Mouse (Mus musculus) lung, embryonic 15.5 days (tissue): ENCODE measurements around the gene Ampd1. TPM values are rescaled to one million over a fixed set of nuclear protein-coding genes. Genes with fewer than 3 reads are reported as not detected.
A peak's percentile ranks its signal among the peaks of the same experiment; 100 is the strongest.

Experiments used
- ATAC-seq: fragments of 200-750 bp; cut with Nextera tagmentation; 2 replicates; pipeline ENCODE4 v1.8.0; 2017; ENCODE audit warnings: moderate number of reproducible peaks, borderline replicate concordance; ENCODE audit not compliant: low FRiP score, low TSS enrichment; ENCODE audit errors: extremely low read depth
- H3K27ac ChIP-seq: fragments of 300-500 bp; sonication (generic); 2 replicates; pipeline ENCODE4 v1.5.1; 2015; ENCODE audit warnings: moderate library complexity, mild to moderate bottlenecking, inconsistent platforms
- H3K27me3 ChIP-seq: fragments of 300-500 bp; sonication (generic); 2 replicates; pipeline ENCODE4 v1.6.1; 2015; ENCODE audit warnings: inconsistent platforms
- H3K36me3 ChIP-seq: fragments of 300-500 bp; sonication (generic); 2 replicates; pipeline ENCODE4 v1.6.1; 2015; ENCODE audit warnings: inconsistent platforms
- H3K4me1 ChIP-seq: fragments of 300-500 bp; sonication (generic); 2 replicates; pipeline ENCODE4 v1.6.1; 2015; ENCODE audit warnings: inconsistent platforms
- H3K4me2 ChIP-seq: fragments of 300-500 bp; sonication (generic); 2 replicates; pipeline ENCODE4 v1.6.1; 2015; ENCODE audit warnings: inconsistent platforms, mild to moderate bottlenecking, moderate library complexity
- H3K4me3 ChIP-seq: fragments of 300-500 bp; sonication (generic); 2 replicates; pipeline ENCODE4 v1.5.1; 2015; ENCODE audit warnings: mild to moderate bottlenecking, inconsistent platforms
- H3K9ac ChIP-seq: fragments of 300-500 bp; sonication (generic); 2 replicates; pipeline ENCODE4 v1.6.1; 2015; ENCODE audit warnings: inconsistent platforms
- H3K9me3 ChIP-seq: fragments of 300-500 bp; sonication (generic); 2 replicates; pipeline ENCODE4 v1.6.1; 2016; ENCODE audit warnings: inconsistent platforms
- whole genome bisulfite sequencing: fragments of 180-500 bp; shearing (Covaris S2); methylation state at CpG from one replicate; pipeline ENCODE4 v1.1.7; 2015; 5-methylcytosine and 5-hydroxymethylcytosine counted together
- polyA plus RNA-seq: library from polyadenylated mRNA; unstranded; fragments of >200 nt; fragmentation: Nextera tagmentation; extraction: Ambion mirVana; gene quantifications from 2 replicates; pipeline ENCODE4 v1.2.1, GENCODE M21; 2015

The Ampd1 gene
- polyA plus RNA-seq: 0.14 and 0.23 TPM in 2 replicates

DNA sequence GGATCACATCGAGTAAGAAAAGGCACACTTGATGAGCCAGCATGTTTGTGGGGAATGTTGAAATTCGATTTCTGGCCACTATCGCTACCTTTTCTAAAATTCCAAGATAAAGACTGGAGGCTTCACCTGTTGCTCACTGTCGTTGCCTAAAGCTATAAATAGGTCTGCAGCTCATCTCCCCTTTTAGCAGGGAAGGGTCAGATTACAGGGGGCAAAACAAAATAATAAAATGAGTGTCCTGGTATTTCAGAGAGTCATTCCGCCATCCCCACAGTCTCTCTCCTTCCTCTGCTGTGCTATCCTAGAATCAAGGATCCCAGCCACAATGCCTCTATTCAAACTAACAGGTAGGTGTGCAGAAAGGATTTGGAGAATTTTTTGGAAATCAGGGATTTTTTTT, at the start of gene Ampd1:
Gene Ampd1 (plus strand): TSS at position 244 of the 400 bp plus-strand sequence.
- no peak for ATAC-seq
- no peak within 1 kb of the TSS for H3K4me2 ChIP-seq
- no peaks in the 10 kb centered on the region for H3K9me3 ChIP-seq
- no peak within 1 kb of the TSS for H3K4me3 ChIP-seq
- H3K9ac ChIP-seq: no peak within 1 kb of the TSS
- H3K27me3 ChIP-seq: no peaks in the 10 kb centered on the region
- 48% methylated on average over 5 of the region's 5 CpGs for WGBS
- no peak within 1 kb of the TSS for H3K27ac ChIP-seq
- no peaks in the 10 kb centered on the region for H3K4me1 ChIP-seq
- peaks cover 4% of the 10 kb centered on the region for H3K36me3 ChIP-seq

DNA sequence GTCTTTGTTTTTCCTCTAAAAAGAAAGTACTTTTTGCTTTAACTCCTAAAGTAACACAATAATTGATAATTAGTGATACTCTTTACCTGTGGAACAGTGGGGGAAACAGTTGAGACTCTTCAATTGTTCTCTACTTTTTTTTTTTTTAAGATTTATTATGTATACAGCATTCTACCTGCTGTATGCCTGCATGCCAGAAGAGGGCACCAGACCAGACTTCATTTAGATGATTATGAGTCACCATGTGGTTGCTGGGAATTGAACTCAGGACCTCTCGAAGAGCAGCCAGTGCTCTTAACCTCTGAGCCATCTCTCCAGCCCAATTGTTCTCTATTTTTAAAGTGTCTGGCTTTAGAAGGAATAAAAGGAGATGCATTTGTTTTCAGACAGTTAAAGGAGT, 47.6 kb upstream of the Ampd1 start:
- Histone ChIP-seq H3K27me3 (no peaks in the 10 kb centered on the region), H3K4me1 (peaks cover 11% of the 10 kb centered on the region), H3K27ac (no peak overlapping the region), H3K4me3 (no peak overlapping the region), H3K9me3 (no peaks in the 10 kb centered on the region), H3K36me3 (peaks cover 27% of the 10 kb centered on the region), H3K9ac (no peak overlapping the region), H3K4me2 (no peak overlapping the region)
- ATAC-seq: no peak
- WGBS: 88% methylated on average over 1 of the region's 1 CpGs

DNA sequence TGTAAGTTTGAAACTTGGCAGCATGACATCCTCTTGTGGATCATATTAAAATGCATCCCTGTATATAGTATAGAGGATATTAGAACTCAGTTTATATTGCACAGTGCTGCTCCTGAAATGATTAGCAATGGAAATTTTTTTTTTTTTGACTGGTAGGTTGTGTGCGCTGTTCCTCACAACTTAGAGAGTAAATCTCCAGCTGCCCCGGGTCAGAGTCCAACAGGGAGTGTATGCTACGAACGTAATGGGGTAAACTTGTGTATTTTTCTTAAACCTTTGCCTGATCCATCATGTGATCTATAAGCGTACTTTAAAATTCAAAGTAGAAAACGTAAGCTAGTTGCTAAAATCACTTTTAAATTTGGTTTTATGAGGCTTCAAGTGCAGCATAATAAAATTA, 33.5 kb upstream of the Ampd1 start:
- Histone ChIP-seq H3K4me3 (no peak overlapping the region), H3K4me1 (no peaks in the 10 kb centered on the region), H3K9me3 (no peaks in the 10 kb centered on the region), H3K27me3 (no peaks in the 10 kb centered on the region), H3K9ac (no peak overlapping the region), H3K4me2 (no peak overlapping the region), H3K27ac (no peak overlapping the region), H3K36me3 (peaks cover 65% of the 10 kb centered on the region)
- 94% methylated on average over 6 of the region's 6 CpGs for WGBS
- ATAC-seq: no peak

GRCm38 (mm10) chr3:103040861-103041379, 32.9 kb upstream of the Ampd1 start:
- 77% methylated on average over 1 of the region's 1 CpGs for WGBS
- H3K36me3 ChIP-seq: peaks cover 72% of the 10 kb centered on the region
- no peak for ATAC-seq

DNA sequence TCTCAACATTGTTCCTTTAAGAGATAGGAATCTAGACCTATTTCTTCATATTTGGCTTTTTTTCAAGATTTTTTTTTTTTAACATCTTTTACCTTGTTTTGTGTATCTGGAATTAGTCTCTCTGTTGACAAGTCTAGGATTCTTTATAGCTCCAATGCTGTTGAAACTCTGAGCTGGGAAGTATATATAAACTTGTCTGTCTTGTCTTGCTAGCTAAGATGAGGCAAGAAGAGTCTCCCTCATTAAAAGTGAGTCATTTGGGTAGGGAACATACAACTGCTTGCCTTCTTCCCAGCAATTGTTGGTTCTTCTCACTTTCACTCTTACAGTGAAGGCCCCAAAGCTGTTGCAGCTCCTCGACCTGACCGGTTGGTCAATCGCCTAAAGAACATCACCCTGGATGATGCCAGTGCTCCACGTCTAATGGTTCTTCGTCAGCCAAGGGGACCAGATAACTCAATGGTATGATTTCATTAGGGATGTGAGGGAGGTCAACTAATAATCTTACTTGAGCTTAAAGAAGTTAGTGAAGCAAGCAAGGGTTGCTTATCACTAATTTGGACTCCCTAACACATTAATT, 17.7 kb upstream of the Ampd1 start:
- no peak for ATAC-seq
- Histone ChIP-seq H3K27ac (no peak overlapping the region), H3K4me3 (no peak overlapping the region), H3K4me1 (peaks cover 10% of the 10 kb centered on the region; the same call in 1 of the 2 replicates), H3K9me3 (no peaks in the 10 kb centered on the region), H3K4me2 (no peak overlapping the region), H3K9ac (no peak overlapping the region), H3K27me3 (no peaks in the 10 kb centered on the region), H3K36me3 (peaks cover 61% of the 10 kb centered on the region)
- WGBS: 85% methylated on average over 5 of the region's 5 CpGs

More at GRCm38 (mm10) chr3:103040861-103041379, 32.9 kb upstream of the Ampd1 start:
- Histone ChIP-seq H3K4me2 (no peak overlapping the region), H3K9me3 (no peaks in the 10 kb centered on the region), H3K27me3 (no peaks in the 10 kb centered on the region), H3K4me1 (no peaks in the 10 kb centered on the region), H3K27ac (no peak overlapping the region), H3K4me3 (no peak overlapping the region), H3K9ac (no peak overlapping the region)

DNA sequence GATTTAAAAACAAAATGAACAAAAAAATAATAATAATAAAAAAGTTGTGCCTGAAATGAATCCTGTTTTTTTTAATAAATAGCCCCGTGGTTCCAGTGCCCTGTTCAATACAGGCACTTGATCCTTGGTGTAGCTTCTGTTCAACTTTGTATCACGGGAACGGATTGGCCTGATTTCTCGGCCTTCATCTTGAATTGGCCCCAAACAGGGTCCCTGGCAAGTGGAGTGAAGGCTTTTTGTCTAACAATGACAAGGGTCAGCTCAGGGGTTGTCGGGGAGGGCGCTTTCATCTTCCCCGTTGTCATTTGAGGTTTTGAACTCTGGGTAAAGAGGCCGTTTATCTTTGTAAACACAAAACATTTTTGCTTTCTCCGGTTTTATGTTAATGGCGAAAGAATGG, 16.1 kb upstream of the Ampd1 start:
- no peaks in the 10 kb centered on the region for H3K9me3 ChIP-seq
- H3K4me3 ChIP-seq: peak overlapping the region; percentile 66
- peak overlapping the region; percentile 96; the same call in 1 of the 2 replicates for H3K27ac ChIP-seq
- WGBS: 3% methylated on average over 10 of the region's 10 CpGs
- no peaks in the 10 kb centered on the region for H3K27me3 ChIP-seq
- peaks cover 64% of the 10 kb centered on the region for H3K36me3 ChIP-seq
- H3K4me1 ChIP-seq: peaks cover 10% of the 10 kb centered on the region; the same call in 1 of the 2 replicates
- peak overlapping the region; percentile 76 for H3K9ac ChIP-seq
- peak overlapping the region; percentile 72 for H3K4me2 ChIP-seq
- peak; percentile 36; the same call in 1 of the 2 replicates for ATAC-seq

DNA sequence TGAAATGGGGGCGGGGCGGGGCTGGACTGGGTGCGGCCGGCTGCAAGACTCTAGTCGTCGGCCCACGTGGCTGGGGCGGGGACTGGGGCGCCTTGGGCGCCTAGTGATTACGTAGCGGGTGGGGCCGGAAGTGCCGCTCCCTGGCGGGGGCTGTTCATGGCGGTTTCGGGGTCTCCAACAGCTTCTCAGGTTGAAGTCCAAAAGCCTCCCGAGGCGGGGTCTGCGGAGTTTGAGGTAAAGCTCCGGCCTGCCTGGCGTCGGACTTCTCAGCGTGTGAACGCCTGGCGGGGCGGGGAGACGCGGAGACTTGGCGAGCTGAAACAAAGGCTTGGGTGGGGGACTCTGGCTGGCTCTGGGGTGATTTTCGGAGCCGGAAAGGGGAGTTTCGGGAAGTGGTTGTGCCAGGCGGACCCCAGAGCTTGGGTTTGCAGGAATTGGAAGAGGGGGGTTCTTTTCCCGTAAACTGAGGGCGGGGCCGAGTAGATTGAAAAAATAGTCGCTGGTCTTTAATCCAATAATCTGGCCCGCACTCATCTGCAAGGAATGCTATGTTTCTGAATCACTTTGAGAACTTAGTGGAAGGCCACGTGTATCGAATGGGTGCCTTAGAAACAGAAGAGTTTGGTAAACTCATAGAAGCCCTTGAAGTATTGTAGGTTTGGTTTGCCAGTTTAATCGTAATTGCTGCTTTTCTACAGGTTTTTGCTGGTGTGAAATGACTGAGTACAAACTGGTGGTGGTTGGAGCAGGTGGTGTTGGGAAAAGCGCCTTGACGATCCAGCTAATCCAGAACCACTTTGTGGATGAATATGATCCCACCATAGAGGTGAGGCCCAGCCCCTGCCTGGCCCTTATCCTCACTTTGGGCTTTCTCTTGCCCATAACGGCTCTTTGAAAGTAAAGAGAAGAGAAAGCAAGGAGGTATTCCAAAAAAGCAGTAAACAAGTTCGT, 15.3 kb upstream of the Ampd1 start, which contains the start of gene Nras:
Gene Nras (plus strand): TSS at position 79 of the 951 bp plus-strand sequence.
- Histone ChIP-seq H3K9ac (peak within 1 kb of the TSS; percentile 76), H3K4me2 (peak within 1 kb of the TSS; percentile 72), H3K27me3 (no peaks in the 10 kb centered on the region), H3K36me3 (peaks cover 65% of the 10 kb centered on the region), H3K27ac (peak within 1 kb of the TSS; percentile 96), H3K4me3 (peak within 1 kb of the TSS; percentile 66), H3K9me3 (no peaks in the 10 kb centered on the region), H3K4me1 (peaks cover 10% of the 10 kb centered on the region; the same call in 1 of the 2 replicates)
- peak; percentile 98 for ATAC-seq
- 1% methylated on average over 46 of the region's 46 CpGs for WGBS

DNA sequence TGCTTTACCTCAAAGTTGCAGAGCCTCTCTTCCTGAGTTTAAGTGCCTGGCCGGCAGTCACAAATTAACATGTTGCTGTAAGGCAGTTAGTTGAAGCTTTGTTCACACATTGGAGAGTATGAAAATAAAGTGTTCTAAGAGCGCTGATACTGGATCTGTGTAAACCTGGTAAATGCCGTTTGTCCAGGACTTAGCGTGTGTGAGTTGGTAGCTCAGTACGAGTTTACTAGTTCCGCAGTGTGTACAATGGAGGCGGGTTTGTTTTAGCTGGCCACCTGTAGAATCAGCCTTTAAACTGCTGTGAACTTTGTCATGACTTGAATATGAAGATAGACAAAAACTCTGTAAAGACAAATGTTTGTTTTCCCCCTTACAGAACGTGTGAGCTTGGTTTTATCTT, 6.9 kb upstream of the Ampd1 start:
- H3K9me3 ChIP-seq: no peaks in the 10 kb centered on the region
- no peak overlapping the region for H3K4me3 ChIP-seq
- ATAC-seq: no peak
- no peaks in the 10 kb centered on the region for H3K27me3 ChIP-seq
- WGBS: 81% methylated on average over 8 of the region's 8 CpGs
- H3K36me3 ChIP-seq: peaks cover 63% of the 10 kb centered on the region
- H3K4me2 ChIP-seq: no peak overlapping the region
- H3K27ac ChIP-seq: no peak overlapping the region
- no peak overlapping the region for H3K9ac ChIP-seq
- H3K4me1 ChIP-seq: no peaks in the 10 kb centered on the region

DNA sequence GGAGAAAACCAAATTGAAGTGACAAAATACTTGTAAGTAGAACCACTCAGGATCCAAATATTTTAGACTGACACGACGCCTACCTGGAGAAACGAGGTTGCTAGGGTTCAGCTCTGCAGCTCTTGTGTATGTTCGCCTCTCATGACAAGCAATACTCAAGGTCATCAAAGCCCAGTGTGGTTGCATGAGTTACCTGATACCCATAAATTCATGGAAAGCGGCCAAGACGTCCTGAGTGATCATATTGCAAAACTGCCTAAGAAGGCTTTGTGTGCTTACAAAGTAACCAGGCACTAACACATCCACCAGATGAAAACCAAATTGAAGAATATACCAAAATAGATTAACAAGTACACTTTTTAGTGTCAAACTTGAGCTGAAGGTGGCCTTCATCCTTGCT, 4.8 kb upstream of the Ampd1 start:
- Histone ChIP-seq H3K9me3 (no peaks in the 10 kb centered on the region), H3K4me2 (no peak overlapping the region), H3K4me1 (no peaks in the 10 kb centered on the region), H3K4me3 (no peak overlapping the region), H3K9ac (no peak overlapping the region), H3K27me3 (no peaks in the 10 kb centered on the region), H3K36me3 (peaks cover 43% of the 10 kb centered on the region), H3K27ac (no peak overlapping the region)
- ATAC-seq: no peak
- WGBS: 94% methylated on average over 6 of the region's 6 CpGs

- Histone ChIP-seq H3K9me3 (no peaks in the 10 kb centered on the region), H3K9ac (no peak overlapping the region), H3K4me2 (no peak overlapping the region), H3K36me3 (no peaks in the 10 kb centered on the region), H3K4me1 (no peaks in the 10 kb centered on the region), H3K27me3 (no peaks in the 10 kb centered on the region), H3K27ac (no peak overlapping the region), H3K4me3 (no peak overlapping the region)
- ATAC-seq: no peak
- 80% methylated on average over 9 of the region's 9 CpGs for WGBS
Measured at GRCm38 (mm10) chr3:103075871-103076270, 2.1 kb downstream of the Ampd1 start.

- ATAC-seq: no peak
- Histone ChIP-seq H3K9ac (no peak overlapping the region), H3K27ac (no peak overlapping the region), H3K27me3 (no peaks in the 10 kb centered on the region), H3K4me3 (no peak overlapping the region), H3K4me2 (no peak overlapping the region), H3K9me3 (no peaks in the 10 kb centered on the region), H3K4me1 (no peaks in the 10 kb centered on the region), H3K36me3 (no peaks in the 10 kb centered on the region)
- WGBS: 81% methylated on average over 9 of the region's 9 CpGs
Measured at GRCm38 (mm10) chr3:103076476-103076875, 2.7 kb downstream of the Ampd1 start.

DNA sequence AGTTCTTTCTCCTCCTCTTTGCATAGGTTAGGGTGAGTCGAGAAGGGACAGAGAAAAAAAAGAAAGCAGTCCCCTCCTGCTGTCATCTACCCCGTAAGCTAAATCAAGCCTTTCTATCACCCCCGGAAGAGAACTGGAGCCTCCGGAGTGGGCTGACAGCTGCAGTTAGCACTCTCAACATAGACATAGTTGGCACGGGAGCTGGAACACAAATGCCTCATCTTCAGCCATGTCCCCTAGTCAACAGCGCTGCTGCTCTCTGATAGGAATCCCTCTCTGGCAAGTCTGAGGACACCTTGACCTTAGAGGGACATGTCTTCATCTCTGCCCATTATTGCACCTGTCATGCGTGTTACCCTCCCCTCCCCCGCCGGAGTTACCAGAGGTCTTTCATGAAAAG, 5.5 kb downstream of the Ampd1 start:
- no peak for ATAC-seq
- no peak overlapping the region for H3K4me3 ChIP-seq
- no peaks in the 10 kb centered on the region for H3K9me3 ChIP-seq
- WGBS: 86% methylated on average over 9 of the region's 9 CpGs
- no peak overlapping the region for H3K27ac ChIP-seq
- H3K27me3 ChIP-seq: no peaks in the 10 kb centered on the region
- H3K36me3 ChIP-seq: no peaks in the 10 kb centered on the region
- H3K4me2 ChIP-seq: no peak overlapping the region
- no peaks in the 10 kb centered on the region for H3K4me1 ChIP-seq
- no peak overlapping the region for H3K9ac ChIP-seq
